Mouse (Mus musculus): ENCODE results near the gene Rbfox3.

Gene Rbfox3

GRCm38 (mm10) chr11:118443201-118443970 is 468.0 kb downstream of the Rbfox3 start:
- peak; percentile 67 to 83 for DNase-seq (ENCODE audit: low spot score in 2 of 2)

GRCm38 (mm10) chr11:118442691-118443090 is 468.7 kb downstream of the Rbfox3 start:
- no peak for DNase-seq (ENCODE audit: low spot score in 2 of 2)

All from urinary bladder, postnatal 4 days (tissue).